Mouse (Mus musculus) heart, embryonic 13.5 days (tissue): Measurements from ENCODE around the gene Lrp11. TPM values are rescaled to one million over a fixed set of nuclear protein-coding genes. Genes with fewer than 3 reads are reported as not detected.
A peak's percentile ranks its signal among the peaks of the same experiment; 100 is the strongest.
"Not testable (repeated sequence)": the region's sequence is repeated elsewhere in the genome, so short reads cannot be mapped to it uniquely, and the experiment has no call there.

ENCODE experiments used
- ATAC-seq: fragments of 200-750 bp; cut with Nextera tagmentation; 2 replicates; pipeline ENCODE4 v1.8.0; 2017; ENCODE audit warnings: moderate TSS enrichment; ENCODE audit not compliant: insufficient number of reproducible peaks, low FRiP score, low TSS enrichment; ENCODE audit errors: extremely low read depth
- H3K27ac ChIP-seq: fragments of 300-500 bp; sonication (generic); replicated peaks from 2 replicates; pipeline ENCODE4 v1.5.1; 2015; ENCODE audit warnings: moderate library complexity, mild to moderate bottlenecking, inconsistent platforms
- H3K27me3 ChIP-seq: fragments of 300-500 bp; sonication (generic); replicated peaks from 2 replicates; pipeline ENCODE4 v1.6.1; 2015; ENCODE audit warnings: mild to moderate bottlenecking, inconsistent platforms
- H3K36me3 ChIP-seq: fragments of 300-500 bp; sonication (generic); 2 replicates; pipeline ENCODE4 v1.6.1; 2015; ENCODE audit warnings: mild to moderate bottlenecking, inconsistent platforms
- H3K4me1 ChIP-seq: fragments of 300-500 bp; sonication (generic); 2 replicates; pipeline ENCODE4 v1.6.1; 2015; ENCODE audit warnings: inconsistent platforms
- H3K4me2 ChIP-seq: fragments of 300-500 bp; sonication (generic); 2 replicates; pipeline ENCODE4 v1.6.1; 2015; ENCODE audit warnings: inconsistent platforms, mild to moderate bottlenecking, moderate library complexity
- H3K4me3 ChIP-seq: fragments of 300-500 bp; sonication (generic); 2 replicates; pipeline ENCODE4 v1.5.1; 2015; ENCODE audit warnings: moderate library complexity, mild to moderate bottlenecking, inconsistent platforms
- H3K9ac ChIP-seq: fragments of 300-500 bp; sonication (generic); 2 replicates; pipeline ENCODE4 v1.6.1; 2015; ENCODE audit warnings: inconsistent platforms, mild to moderate bottlenecking, moderate library complexity
- H3K9me3 ChIP-seq: fragments of 300-500 bp; sonication (generic); 2 replicates; pipeline ENCODE4 v1.6.1; 2016; ENCODE audit warnings: inconsistent platforms
- WGBS: fragments of 180-500 bp; shearing (Covaris S2); methylation state at CpG from one replicate; pipeline ENCODE4 v1.1.7; 2015; ENCODE audit warnings: mixed read lengths; 5-methylcytosine and 5-hydroxymethylcytosine counted together
- polyA plus RNA-seq: library from polyadenylated mRNA; unstranded; fragments of >200 nt; fragmentation: Nextera tagmentation; extraction: Ambion mirVana; gene quantifications from 2 replicates; pipeline ENCODE4 v1.2.1, GENCODE M21; 2015

Lrp11 gene
- polyA plus RNA-seq, 1 experiment from 2014 or later = 1.9 TPM

GRCm38 (mm10) chr10:7600647-7601046, 11.0 kb downstream of the Lrp11 start:
- no peak for ATAC-seq

GRCm38 (mm10) chr10:7605168-7605567, 15.6 kb downstream of the Lrp11 start:
- no peaks in the 10 kb centered on the region for H3K27me3 ChIP-seq
- H3K4me1 ChIP-seq = no peaks in the 10 kb centered on the region
- no peak overlapping the region for H3K9ac ChIP-seq
- ATAC-seq = no peak
- H3K4me3 ChIP-seq = no peak overlapping the region
- no peaks in the 10 kb centered on the region for H3K36me3 ChIP-seq
- WGBS = 60% methylated on average over 2 of the region's 2 CpGs
- H3K27ac ChIP-seq = no peak overlapping the region
- no peak overlapping the region for H3K4me2 ChIP-seq
- H3K9me3 ChIP-seq = no peaks in the 10 kb centered on the region

More at GRCm38 (mm10) chr10:7600647-7601046, 11.0 kb downstream of the Lrp11 start:
- Histone ChIP-seq H3K4me1 (no peaks in the 10 kb centered on the region), H3K4me3 (no peak overlapping the region), H3K27me3 (no peaks in the 10 kb centered on the region), H3K36me3 (no peaks in the 10 kb centered on the region), H3K9ac (no peak overlapping the region), H3K27ac (no peak overlapping the region), H3K4me2 (no peak overlapping the region), H3K9me3 (no peaks in the 10 kb centered on the region)
- 7% methylated on average over 6 of the region's 6 CpGs for WGBS

DNA sequence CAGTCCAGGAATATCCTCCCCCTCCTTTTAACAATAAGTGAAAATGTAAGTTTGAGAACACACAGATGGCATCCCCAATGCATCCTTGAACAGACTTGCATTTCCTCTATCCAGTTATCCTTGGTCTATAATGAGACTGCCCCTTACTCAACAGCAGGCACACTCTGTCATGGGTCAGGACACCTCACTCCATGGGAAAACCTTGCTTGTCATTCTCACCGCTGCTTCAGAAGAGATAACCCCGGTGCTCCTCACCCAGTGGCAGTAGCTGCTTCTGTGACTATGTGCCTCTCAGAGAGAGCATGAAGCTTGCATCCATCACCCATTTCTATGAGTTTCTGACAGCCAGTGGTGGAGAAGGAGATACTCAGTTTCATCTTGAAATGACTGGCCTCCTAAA, 16.8 kb downstream of the Lrp11 start:
- H3K4me1 ChIP-seq = no peaks in the 10 kb centered on the region
- no peaks in the 10 kb centered on the region for H3K9me3 ChIP-seq
- WGBS = 49% methylated on average over 2 of the region's 2 CpGs
- no peak overlapping the region for H3K4me3 ChIP-seq
- H3K9ac ChIP-seq = no peak overlapping the region
- no peaks in the 10 kb centered on the region for H3K36me3 ChIP-seq
- H3K27me3 ChIP-seq = no peaks in the 10 kb centered on the region
- H3K27ac ChIP-seq = no peak overlapping the region
- ATAC-seq = no peak
- H3K4me2 ChIP-seq = no peak overlapping the region

DNA sequence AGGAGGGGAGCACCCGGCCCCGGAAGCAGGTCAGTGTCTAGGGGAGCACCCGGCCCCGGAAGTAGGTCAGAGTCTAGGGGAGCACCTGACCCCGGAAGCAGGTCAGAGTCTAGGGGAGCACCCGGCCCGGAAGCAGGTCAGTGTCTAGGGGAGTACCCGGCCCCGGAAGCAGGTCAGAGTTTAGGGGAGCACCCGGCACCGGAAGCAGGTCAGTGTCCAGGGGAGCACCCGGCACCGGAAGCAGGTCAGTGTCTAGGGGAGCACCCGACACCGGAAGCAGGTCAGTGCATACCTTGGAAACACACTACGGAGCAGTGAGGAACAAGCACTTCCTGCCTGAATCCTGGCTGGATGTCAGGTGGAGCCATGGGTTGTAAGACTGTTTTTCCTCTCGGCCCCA, 19.0 kb downstream of the Lrp11 start:
- Histone ChIP-seq H3K36me3 (no peaks in the 10 kb centered on the region), H3K4me3 (no peak overlapping the region), H3K27me3 (no peaks in the 10 kb centered on the region), H3K27ac (no peak overlapping the region), H3K4me1 (no peaks in the 10 kb centered on the region), H3K4me2 (no peak overlapping the region), H3K9ac (no peak overlapping the region), H3K9me3 (no peaks in the 10 kb centered on the region)
- no peak for ATAC-seq
- 86% methylated on average over 17 of the region's 17 CpGs for WGBS

DNA sequence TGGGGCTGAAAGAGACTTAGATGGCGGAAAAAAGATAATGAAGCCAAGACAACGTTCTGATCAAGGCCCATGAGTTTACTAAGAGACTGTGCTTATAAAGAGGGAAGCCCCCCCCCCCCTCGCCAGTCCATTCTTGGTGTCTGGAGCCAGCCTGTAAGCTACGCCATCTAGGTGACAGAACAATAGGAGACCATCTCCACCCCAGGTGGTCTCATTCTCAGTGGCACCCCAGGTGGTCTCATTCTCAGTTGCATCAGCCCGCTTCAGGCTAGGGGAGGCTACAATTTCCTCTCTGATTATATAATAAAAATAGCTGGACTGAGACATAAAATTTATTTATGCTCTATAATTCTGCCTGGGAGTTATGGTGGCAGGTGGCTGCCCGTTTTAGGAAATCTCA, 22.0 kb downstream of the Lrp11 start:
- no peaks in the 10 kb centered on the region for H3K4me1 ChIP-seq
- no peak overlapping the region for H3K27ac ChIP-seq
- no peaks in the 10 kb centered on the region for H3K27me3 ChIP-seq
- H3K9me3 ChIP-seq = peaks cover 5% of the 10 kb centered on the region
- no peak for ATAC-seq
- H3K4me3 ChIP-seq = no peak overlapping the region
- H3K9ac ChIP-seq = no peak overlapping the region
- no peaks in the 10 kb centered on the region for H3K36me3 ChIP-seq
- 70% methylated on average over 6 of the region's 6 CpGs for WGBS
- H3K4me2 ChIP-seq = no peak overlapping the region

DNA sequence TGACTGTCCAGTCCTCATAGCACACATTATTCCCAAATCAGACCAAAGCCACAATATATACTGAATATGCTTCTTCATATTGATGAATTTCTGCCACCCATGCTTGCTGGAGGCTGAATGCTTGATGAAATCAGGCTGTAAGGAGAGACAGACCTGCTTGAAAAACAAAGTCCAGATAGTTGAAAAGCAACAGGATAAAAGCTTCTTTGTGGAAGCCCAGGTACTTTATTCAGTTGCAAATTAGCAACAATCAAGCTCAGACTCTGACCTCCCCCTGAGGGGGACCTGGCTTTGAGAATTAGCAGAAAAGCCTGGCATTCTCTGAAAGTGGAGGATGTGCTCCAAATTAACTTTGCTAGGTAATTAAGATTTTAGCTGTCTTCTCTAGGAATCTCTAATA, 22.6 kb downstream of the Lrp11 start:
- not testable (repeated sequence) for H3K27ac ChIP-seq, ATAC-seq, H3K36me3 ChIP-seq, H3K9ac ChIP-seq, H3K9me3 ChIP-seq, H3K4me3 ChIP-seq, H3K4me2 ChIP-seq, H3K27me3 ChIP-seq, H3K4me1 ChIP-seq

- Histone ChIP-seq H3K27ac (no peak overlapping the region), H3K4me1 (no peaks in the 10 kb centered on the region), H3K4me3 (no peak overlapping the region), H3K4me2 (no peak overlapping the region), H3K27me3 (no peaks in the 10 kb centered on the region), H3K9ac (no peak overlapping the region), H3K9me3 (peaks cover 5% of the 10 kb centered on the region), H3K36me3 (no peaks in the 10 kb centered on the region)
- 82% methylated on average over 8 of the region's 8 CpGs for WGBS
- no peak for ATAC-seq
Measured at GRCm38 (mm10) chr10:7614834-7615233, 25.2 kb downstream of the Lrp11 start.

GRCm38 (mm10) chr10:7617146-7617545, 27.5 kb downstream of the Lrp11 start:
- WGBS = 84% methylated on average over 11 of the region's 11 CpGs
- not testable (repeated sequence) for H3K36me3 ChIP-seq, H3K27ac ChIP-seq, H3K4me2 ChIP-seq, H3K27me3 ChIP-seq, H3K4me3 ChIP-seq, ATAC-seq, H3K9me3 ChIP-seq, H3K9ac ChIP-seq
- H3K4me1 ChIP-seq = peaks cover 16% of the 10 kb centered on the region

- 66% methylated on average over 3 of the region's 3 CpGs for WGBS
- not testable (repeated sequence) for H3K9me3 ChIP-seq, ATAC-seq, H3K27me3 ChIP-seq, H3K4me3 ChIP-seq, H3K4me2 ChIP-seq, H3K27ac ChIP-seq, H3K36me3 ChIP-seq, H3K9ac ChIP-seq
- peaks cover 20% of the 10 kb centered on the region for H3K4me1 ChIP-seq
Measured at GRCm38 (mm10) chr10:7617556-7617955, 28.0 kb downstream of the Lrp11 start.

DNA sequence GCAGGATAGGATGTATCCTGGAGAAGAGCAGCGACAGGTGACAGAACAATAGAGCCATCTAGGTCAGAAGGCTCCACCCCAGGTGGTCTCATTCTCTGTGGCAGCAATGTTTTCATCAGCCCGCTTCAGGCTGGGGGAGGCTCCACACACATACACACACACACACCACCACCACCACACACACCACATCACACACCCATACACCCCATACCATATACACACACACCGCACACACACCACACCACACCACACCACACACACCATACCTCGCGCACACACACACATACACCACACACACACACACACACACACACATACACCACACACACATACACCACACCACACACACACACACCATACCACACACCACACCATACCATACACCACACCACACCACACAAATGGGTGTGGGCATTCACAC, 30.2 kb downstream of the Lrp11 start:
- Histone ChIP-seq H3K4me3 (no peak overlapping the region), H3K4me1 (peaks cover 37% of the 10 kb centered on the region), H3K36me3 (no peaks in the 10 kb centered on the region), H3K9me3 (peaks cover 2% of the 10 kb centered on the region), H3K4me2 (no peak overlapping the region), H3K27me3 (no peaks in the 10 kb centered on the region), H3K27ac (no peak overlapping the region), H3K9ac (no peak overlapping the region)
- WGBS = 81% methylated on average over 5 of the region's 5 CpGs
- ATAC-seq = peak; percentile 37; the same call in 1 of the 2 replicates

- no peaks in the 10 kb centered on the region for H3K27me3 ChIP-seq
- H3K9ac ChIP-seq = no peak overlapping the region
- H3K4me1 ChIP-seq = peaks cover 37% of the 10 kb centered on the region
- no peak overlapping the region for H3K4me3 ChIP-seq
- H3K36me3 ChIP-seq = no peaks in the 10 kb centered on the region
- H3K4me2 ChIP-seq = no peak overlapping the region
- WGBS = 64% methylated on average over 5 of the region's 5 CpGs
- H3K9me3 ChIP-seq = no peaks in the 10 kb centered on the region
- no peak for ATAC-seq
- H3K27ac ChIP-seq = no peak overlapping the region
Measured at GRCm38 (mm10) chr10:7620723-7621122, 31.1 kb downstream of the Lrp11 start.

DNA sequence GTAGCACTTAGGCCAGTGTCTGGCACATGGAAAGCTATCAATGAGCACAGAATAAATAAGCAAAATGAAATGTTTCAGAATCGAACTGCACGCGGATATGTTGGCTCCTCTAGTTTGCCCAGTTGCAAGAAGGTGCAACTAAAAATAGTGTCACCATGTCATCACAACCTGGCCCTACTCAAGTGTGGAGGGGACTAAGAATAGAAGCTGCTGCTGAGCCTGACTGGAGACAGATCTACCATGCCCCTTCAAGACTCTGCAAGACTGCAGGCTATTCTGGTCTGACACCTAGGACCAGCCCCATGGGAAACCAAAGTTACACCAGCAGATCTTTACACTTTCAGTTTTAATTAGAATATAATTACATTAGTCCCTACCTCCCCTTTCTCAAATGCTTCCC, 32.8 kb downstream of the Lrp11 start:
- H3K4me2 ChIP-seq = peak overlapping the region; percentile 40
- H3K9me3 ChIP-seq = no peaks in the 10 kb centered on the region
- no peak; the same call in 1 of the 2 replicates for ATAC-seq
- 40% methylated on average over 3 of the region's 3 CpGs for WGBS
- no peak overlapping the region for H3K4me3 ChIP-seq
- H3K36me3 ChIP-seq = no peaks in the 10 kb centered on the region
- peak overlapping the region; percentile 74 for H3K27ac ChIP-seq
- H3K4me1 ChIP-seq = peaks cover 45% of the 10 kb centered on the region
- no peaks in the 10 kb centered on the region for H3K27me3 ChIP-seq
- no peak overlapping the region for H3K9ac ChIP-seq
